Mouse (Mus musculus) liver, embryonic 14.5 days (tissue): ENCODE measurements at regions not wholly inside any gene's neighbourhood (a gene's known extent, or its start where the extent isn't known, plus 50 kb on each side); places are given as distances from the start of the nearest gene placed in this dataset.
A peak's percentile ranks its signal among the peaks of the same experiment; 100 is the strongest.

Source experiments
- ATAC-seq: fragments of 200-750 bp; cut with Nextera tagmentation; 2 replicates; pipeline ENCODE4 v1.8.0; 2017; ENCODE audit warnings: moderate number of reproducible peaks, mild to moderate bottlenecking, moderate library complexity; ENCODE audit not compliant: insufficient read depth
- DNase-seq, 3 experiments: peaks; one replicate each; pipeline ENCODE4 v3.0.0-alpha.2; 2012 to 2013; ENCODE audit warnings: low read depth in 3 of 3, low spot score in 3 of 3
- H3K27ac ChIP-seq: fragments of 300-500 bp; sonication (generic); 2 replicates; pipeline ENCODE4 v1.5.1; 2014; ENCODE audit warnings: moderate library complexity, mild to moderate bottlenecking, control low read depth, inconsistent platforms
- H3K27me3 ChIP-seq: fragments of 300-500 bp; sonication (generic); 2 replicates; pipeline ENCODE4 v1.6.1; 2014; ENCODE audit warnings: mild to moderate bottlenecking, low read length, moderate library complexity; ENCODE audit not compliant: control insufficient read depth, insufficient read depth
- H3K36me3 ChIP-seq: fragments of 300-500 bp; sonication (generic); replicated peaks from 2 replicates; pipeline ENCODE4 v1.6.1; 2014; ENCODE audit warnings: low read depth; ENCODE audit not compliant: control insufficient read depth, insufficient read depth
- H3K4me1 ChIP-seq, 2 experiments: fragments of 200-500 bp in 1 of 2; fragments of 300-500 bp in 1 of 2; sonication (generic) in 1 of 2; replicated peaks; 2 replicates each; pipeline ENCODE4 v1.6.1; 2012 to 2014; ENCODE audit warnings: antibody characterized with exemption in 1 of 2, inconsistent platforms in 1 of 2, low read length in 1 of 2; ENCODE audit not compliant: control insufficient read depth in 2 of 2, insufficient read depth in 2 of 2
- H3K4me2 ChIP-seq: fragments of 300-500 bp; sonication (generic); 2 replicates; pipeline ENCODE4 v1.6.1; 2014; ENCODE audit warnings: low read depth, mild to moderate bottlenecking, control low read depth, moderate library complexity
- H3K4me3 ChIP-seq, 2 experiments: fragments of 200-500 bp in 1 of 2; fragments of 300-500 bp in 1 of 2; sonication (generic) in 1 of 2; 2 replicates each; pipeline ENCODE4 v1.5.1; 2012 to 2014; ENCODE audit warnings: low read depth in 2 of 2, low read length in 2 of 2, mild to moderate bottlenecking in 2 of 2, control low read depth in 1 of 2, inconsistent platforms in 1 of 2, moderate library complexity in 1 of 2; ENCODE audit not compliant: insufficient read depth in 1 of 2
- H3K9ac ChIP-seq: fragments of 300-500 bp; sonication (generic); replicated peaks from 2 replicates; pipeline ENCODE4 v1.6.1; 2014; ENCODE audit warnings: mild to moderate bottlenecking, control low read depth, moderate library complexity
- H3K9me3 ChIP-seq: fragments of 300-500 bp; sonication (generic); 2 replicates; pipeline ENCODE4 v1.6.1; 2016; ENCODE audit warnings: low read length, mixed read lengths; ENCODE audit not compliant: control insufficient read depth
- CTCF ChIP-seq: IDR thresholded peaks from 2 replicates; pipeline ENCODE4 v1.5.1; 2016; ENCODE audit warnings: antibody characterized with exemption, low read depth, control low read depth
- EP300 ChIP-seq: IDR thresholded peaks from 2 replicates; pipeline ENCODE4 v1.6.1; 2016; ENCODE audit warnings: antibody characterized with exemption, low read depth
- WGBS: fragments of 180-500 bp; shearing (Covaris S2); extraction: QIAGEN DNeasy Blood & Tissue Kit; methylation state at CpG from one replicate; pipeline ENCODE4 v1.1.7; 2014; ENCODE audit not compliant: insufficient replicate concordance; 5-methylcytosine and 5-hydroxymethylcytosine counted together

- ATAC-seq (no peak), DNase-seq (no peak)
- Histone ChIP-seq H3K9me3 (no peaks in the 10 kb centered on the region), H3K9ac (no peak overlapping the region), H3K27me3 (peaks cover 9% of the 10 kb centered on the region), H3K27ac (no peak overlapping the region), H3K36me3 (no peaks in the 10 kb centered on the region), H3K4me2 (peak overlapping the region; percentile 54), H3K4me3 (no peak overlapping the region; a peak in 1 of 4 replicates), H3K4me1 (no peaks in the 10 kb centered on the region)
- TF ChIP-seq EP300 = no peak
- TF ChIP-seq CTCF = no peak
- WGBS = 14% methylated on average over 9 of the region's 9 CpGs
Observed at GRCm38 (mm10) chr10:117571891-117572573, 57.3 kb upstream of the Cpm start.

DNA sequence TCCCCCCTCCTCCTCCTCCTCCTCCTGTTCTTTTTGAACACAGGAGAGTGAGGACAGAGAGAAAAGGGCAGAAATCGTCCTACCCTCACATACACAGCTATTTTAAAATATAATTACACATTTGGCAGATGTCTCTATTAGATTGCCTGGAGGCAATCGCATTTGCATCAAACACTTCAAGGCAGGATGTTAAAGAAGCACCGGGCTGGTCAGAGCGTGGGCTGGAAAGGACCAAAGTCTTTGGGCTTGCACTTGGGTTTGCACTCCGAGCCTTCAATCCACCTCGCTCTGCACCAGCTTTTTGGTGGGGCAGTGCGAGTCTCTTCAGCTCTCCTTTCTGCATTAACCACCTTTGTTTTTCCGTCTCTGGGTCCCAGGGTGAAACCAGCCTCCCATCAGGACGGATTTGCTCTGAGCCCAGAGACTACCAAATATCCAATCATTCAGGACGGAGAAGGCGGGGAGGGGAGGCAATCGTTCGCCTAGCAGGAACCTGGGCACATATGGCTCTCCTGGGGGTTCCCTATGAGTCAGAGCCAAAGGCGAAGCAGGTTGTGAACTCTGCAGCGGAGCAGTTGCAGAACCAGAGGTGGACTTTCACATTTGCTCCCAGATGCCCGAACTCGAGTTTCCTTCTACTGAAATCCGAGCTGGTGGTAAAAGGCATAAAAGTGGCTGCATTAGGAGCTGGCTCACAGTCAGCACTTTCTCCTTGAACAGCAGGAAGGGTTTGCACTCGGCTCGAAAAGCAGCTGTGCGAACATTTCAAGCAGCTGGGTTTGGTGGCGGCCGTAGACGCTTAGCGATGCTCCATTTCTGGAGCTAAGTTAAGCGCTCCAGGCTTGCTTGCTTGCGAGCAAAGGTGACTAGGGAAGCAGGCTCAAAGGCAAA lies 58.1 kb upstream of the Cpm start:
- ATAC-seq (no peak), DNase-seq (no peak)
- peak overlapping the region; percentile 32 to 40 for H3K4me3 ChIP-seq
- no peak overlapping the region for H3K27ac ChIP-seq
- WGBS = under 1% methylated on average over 27 of the region's 27 CpGs
- peak overlapping the region; percentile 54 for H3K4me2 ChIP-seq
- H3K4me1 ChIP-seq = no peaks in the 10 kb centered on the region
- H3K36me3 ChIP-seq = no peaks in the 10 kb centered on the region
- H3K9me3 ChIP-seq = no peaks in the 10 kb centered on the region; the same call in 1 of the 2 replicates
- peaks cover 9% of the 10 kb centered on the region for H3K27me3 ChIP-seq
- H3K9ac ChIP-seq = no peak overlapping the region
- TF ChIP-seq EP300 (no peak), CTCF (no peak)

- Histone ChIP-seq H3K9ac (no peak overlapping the region), H3K4me3 (no peak overlapping the region), H3K4me2 (no peak overlapping the region), H3K27ac (no peak overlapping the region), H3K4me1 (no peaks in the 10 kb centered on the region), H3K36me3 (no peaks in the 10 kb centered on the region), H3K9me3 (no peaks in the 10 kb centered on the region; the same call in 1 of the 2 replicates), H3K27me3 (peaks cover 9% of the 10 kb centered on the region)
- TF ChIP-seq CTCF = no peak
- no peak for TF ChIP-seq EP300
- no peak for DNase-seq
- 46% methylated on average over 8 of the region's 8 CpGs for WGBS
- no peak for ATAC-seq
Observed at GRCm38 (mm10) chr10:117570091-117570970, 59.0 kb upstream of the Cpm start.

GRCm38 (mm10) chr10:117569301-117570079 lies 59.8 kb upstream of the Cpm start:
- no peak overlapping the region for H3K27ac ChIP-seq
- H3K4me2 ChIP-seq = no peak overlapping the region
- no peak overlapping the region for H3K9ac ChIP-seq
- 57% methylated on average over 11 of the region's 11 CpGs for WGBS
- no peaks in the 10 kb centered on the region for H3K36me3 ChIP-seq
- H3K27me3 ChIP-seq = peaks cover 9% of the 10 kb centered on the region
- ATAC-seq = no peak
- no peak for DNase-seq
- H3K9me3 ChIP-seq = no peaks in the 10 kb centered on the region; the same call in 1 of the 2 replicates
- no peak for TF ChIP-seq EP300
- no peak for TF ChIP-seq CTCF
- H3K4me3 ChIP-seq = no peak overlapping the region
- no peaks in the 10 kb centered on the region for H3K4me1 ChIP-seq
